Mouse (Mus musculus): Measurements from ENCODE around the gene H2al3. TPM values are rescaled to one million over a fixed set of nuclear protein-coding genes. Genes with fewer than 3 reads are reported as not detected.

H2al3 gene
- total RNA-seq (2021) (not detected), polyA plus RNA-seq (2012; rRNA removed) (not detected in 2 replicates)
- long read RNA-seq: 0 reads

DNA sequence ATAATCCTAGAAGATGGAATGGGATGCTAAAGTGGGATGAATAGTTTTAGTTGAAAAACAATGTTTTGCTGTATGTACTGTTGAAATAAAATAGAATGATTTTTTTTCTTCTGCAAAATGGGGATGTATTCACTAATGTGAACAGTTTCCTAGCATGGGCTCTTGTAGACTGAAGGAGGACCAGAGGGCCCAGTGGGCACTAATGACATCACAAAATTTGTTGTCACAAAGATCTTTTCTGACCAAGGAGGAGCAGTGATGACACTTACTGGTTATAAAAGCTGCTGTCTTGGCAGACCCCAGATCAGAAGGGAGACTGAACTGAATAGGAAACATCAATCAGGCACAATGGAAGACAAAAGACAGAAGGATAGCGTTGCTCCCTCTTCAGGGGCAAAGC is at the start of gene H2al3:
TSS of gene H2al3 (plus strand) at position 301 of the 400 bp plus-strand sequence.
- DNase-seq: no peak

- no peak for DNase-seq
Observed at GRCm38 (mm10) chrX:9810101-9810500, 39.4 kb upstream of the H2al3 start.

GRCm38 (mm10) chrX:9812469-9812868 is 37.0 kb upstream of the H2al3 start:
- no peak for DNase-seq

GRCm38 (mm10) chrX:9834779-9835178 is 14.7 kb upstream of the H2al3 start:
- DNase-seq: no peak

GRCm38 (mm10) chrX:9846628-9847027 is 2.9 kb upstream of the H2al3 start, which contains the start of gene Hypm:
Gene Hypm, plus strand, starts transcription at chrX:9846928.
- no peak for DNase-seq

DNA sequence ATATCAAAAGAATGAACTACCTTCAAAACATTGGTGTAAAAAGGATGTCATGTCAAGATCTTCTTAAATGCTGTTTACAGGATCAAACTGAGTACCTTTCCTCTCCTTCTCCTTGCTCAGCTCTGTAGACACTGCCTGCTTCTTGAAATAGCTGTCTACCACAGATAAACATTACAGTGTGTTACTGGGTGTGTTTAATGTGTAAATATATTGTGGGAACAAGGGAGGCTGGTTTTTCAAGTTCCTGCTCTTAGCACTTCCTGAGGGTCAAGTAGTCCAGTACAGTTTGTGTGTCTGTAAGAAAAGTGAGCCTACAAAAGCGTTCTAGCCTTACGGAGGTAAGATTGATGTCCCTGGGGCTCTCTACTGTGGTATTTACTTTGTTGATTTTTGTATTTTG is 12.4 kb downstream of the H2al3 start:
- DNase-seq: no peak

GRCm38 (mm10) chrX:9875519-9875918 is 26.0 kb downstream of the H2al3 start:
- DNase-seq: no peak

DNA sequence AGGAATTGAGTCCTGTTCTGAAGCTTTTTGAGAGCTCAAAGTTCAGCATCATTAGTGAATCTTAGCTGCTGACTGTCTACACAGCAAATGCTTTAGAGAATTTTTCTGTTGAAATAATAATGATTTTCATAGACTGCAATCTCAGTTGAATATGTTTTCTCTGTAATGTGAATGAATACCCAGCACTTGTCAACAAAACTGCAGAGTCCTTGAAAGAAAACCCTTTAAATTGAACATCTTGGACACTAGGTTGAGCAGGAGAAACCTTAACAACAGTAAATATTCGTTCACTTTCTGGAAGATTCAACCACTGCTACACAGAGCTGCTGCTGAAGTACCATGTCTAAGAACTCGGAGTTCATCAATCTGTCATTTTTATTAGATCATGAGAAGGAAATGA is 35.8 kb downstream of the H2al3 start, which contains the start of gene Sytl5:
TSS of gene Sytl5 (plus strand) at position 301 of the 400 bp plus-strand sequence.
- DNase-seq: no peak

Other genes with a start within 250 kb of the H2al3 start
- gene Dynlt3, start 186.7 kb upstream of the H2al3 start, total RNA-seq (2021): 100 to 1,000 TPM; 162 TPM
- 3.5 and 4.0 TPM in 2 replicates for gene Dynlt3, start 186.7 kb upstream of the H2al3 start, polyA plus RNA-seq (2012; rRNA removed)
- under 1 TPM in 1 of 2 experiments, not detected in 1; 0.93 TPM for gene Hypm, start 2.8 kb upstream of the H2al3 start, total RNA-seq (2021)
- 0.42 TPM in 1 of 2 replicates, not detected in the other for gene Hypm, start 2.8 kb upstream of the H2al3 start, polyA plus RNA-seq (2012; rRNA removed)
- 10 to 100 TPM in 1 of 2 experiments, 1 to 10 TPM in 1; 4.8 to 17.5 TPM for gene Sytl5, start 35.9 kb downstream of the H2al3 start, total RNA-seq (2021)
- 0.26 and 0.36 TPM in 2 replicates for gene Sytl5, start 35.9 kb downstream of the H2al3 start, polyA plus RNA-seq (2012; rRNA removed)

All from adrenal gland, adult 2 months (tissue).